Mouse (Mus musculus) frontal cortex, adult (tissue): Measurements from ENCODE around the gene Gm7137.
"Not testable (repeated sequence)": the region's sequence is repeated elsewhere in the genome, so short reads cannot be mapped to it uniquely, and the experiment has no call there.

ENCODE experiments used
- ATAC-seq: cut with Nextera tagmentation; 2 replicates; pipeline ENCODE4 v1.9.2; 2017; ENCODE audit warnings: mild to moderate bottlenecking, moderate library complexity, mixed read lengths; ENCODE audit not compliant: low TSS enrichment

Gene Gm7137

GRCm38 (mm10) chr10:77787876-77788275, at the start of gene Gm7137:
Gm7137 (minus strand) TSS chr10:77788200.
- not testable (repeated sequence) for ATAC-seq

GRCm38 (mm10) chr10:77835647-77836046, 47.6 kb upstream of the Gm7137 start, which contains the start of gene Krtap10-10:
Krtap10-10 (plus strand) TSS chr10:77835947.
- ATAC-seq: no peak

GRCm38 (mm10) chr10:77826951-77827350, 39.0 kb upstream of the Gm7137 start, which contains the start of gene Krtap10-4:
Krtap10-4 (minus strand) TSS chr10:77827095.
- no peak for ATAC-seq

- ATAC-seq: no peak
Observed at GRCm38 (mm10) chr10:77819203-77819602, 31.2 kb upstream of the Gm7137 start.

GRCm38 (mm10) chr10:77818523-77818922, 30.5 kb upstream of the Gm7137 start:
- ATAC-seq: no peak

- no peak for ATAC-seq
Observed at GRCm38 (mm10) chr10:77815514-77815913, 27.5 kb upstream of the Gm7137 start.

GRCm38 (mm10) chr10:77814382-77814781, 26.4 kb upstream of the Gm7137 start, which contains the start of gene Gm2696:
Gm2696 (plus strand) TSS chr10:77814682.
- ATAC-seq: no peak

GRCm38 (mm10) chr10:77811743-77812142, 23.7 kb upstream of the Gm7137 start, which contains the start of gene Gm9507:
Gm9507 (minus strand) TSS chr10:77811843.
- no peak for ATAC-seq

GRCm38 (mm10) chr10:77804095-77804494, 16.1 kb upstream of the Gm7137 start:
- no peak for ATAC-seq

- ATAC-seq: no peak
Observed at GRCm38 (mm10) chr10:77798921-77799508, 11.0 kb upstream of the Gm7137 start, which contains the start of gene Gm19668. Gm19668 (minus strand) TSS chr10:77799133.

GRCm38 (mm10) chr10:77798164-77798920, 10.3 kb upstream of the Gm7137 start:
- not testable (repeated sequence) for ATAC-seq

- ATAC-seq: no peak
Observed at GRCm38 (mm10) chr10:77797677-77798076, 9.7 kb upstream of the Gm7137 start.

GRCm38 (mm10) chr10:77794976-77795375, 7.0 kb upstream of the Gm7137 start, which contains the start of gene Gm9639:
Gm9639 (minus strand) TSS chr10:77795076.
- ATAC-seq: no peak

- no peak for ATAC-seq
Observed at GRCm38 (mm10) chr10:77788621-77789020, 621 bp upstream of the Gm7137 start.

GRCm38 (mm10) chr10:77783396-77783795, 4.6 kb downstream of the Gm7137 start:
- not testable (repeated sequence) for ATAC-seq

GRCm38 (mm10) chr10:77782442-77782841, 5.6 kb downstream of the Gm7137 start, which contains the start of gene Gm3250:
Gm3250 (minus strand) TSS chr10:77782542.
- not testable (repeated sequence) for ATAC-seq

GRCm38 (mm10) chr10:77776844-77777243, 11.2 kb downstream of the Gm7137 start, which contains the start of gene Gm7138:
Gm7138 (minus strand) TSS chr10:77776944.
- not testable (repeated sequence) for ATAC-seq

GRCm38 (mm10) chr10:77772142-77772541, 15.9 kb downstream of the Gm7137 start:
- not testable (repeated sequence) for ATAC-seq

GRCm38 (mm10) chr10:77771225-77771624, 16.8 kb downstream of the Gm7137 start, which contains the start of gene Gm3238:
Gm3238 (minus strand) TSS chr10:77771325.
- not testable (repeated sequence) for ATAC-seq

GRCm38 (mm10) chr10:77769727-77770126, 18.3 kb downstream of the Gm7137 start:
- ATAC-seq: no peak

- ATAC-seq: not testable (repeated sequence)
Observed at GRCm38 (mm10) chr10:77759582-77759981, 28.4 kb downstream of the Gm7137 start, which contains the start of gene Gm3233. Gm3233 (minus strand) TSS chr10:77759682.

- ATAC-seq: no peak
Observed at GRCm38 (mm10) chr10:77753448-77753847, 34.6 kb downstream of the Gm7137 start.
